Mouse (Mus musculus): Measurements from ENCODE around the gene Ywhae. TPM values are rescaled to one million over a fixed set of nuclear protein-coding genes. Genes with fewer than 3 reads are reported as not detected.

Ywhae gene
- total RNA-seq, 1 experiment from 2014 or later, result 162 TPM

GRCm38 (mm10) chr11:75735462-75736252 lies 3.0 kb downstream of the Ywhae start:
- ATAC-seq (ENCODE audit: extremely low read depth, insufficient number of reproducible peaks, low FRiP score, poor library complexity, severe bottlenecking), result no peak

GRCm38 (mm10) chr11:75736978-75737377 lies 4.3 kb downstream of the Ywhae start:
- ATAC-seq (ENCODE audit: extremely low read depth, insufficient number of reproducible peaks, low FRiP score, poor library complexity, severe bottlenecking), result no peak

- peak; percentile 37 for ATAC-seq (ENCODE audit: extremely low read depth, insufficient number of reproducible peaks, low FRiP score, poor library complexity, severe bottlenecking)
Measured at GRCm38 (mm10) chr11:75737806-75738476, 5.3 kb downstream of the Ywhae start.

- no peak for ATAC-seq (ENCODE audit: extremely low read depth, insufficient number of reproducible peaks, low FRiP score, poor library complexity, severe bottlenecking)
Measured at GRCm38 (mm10) chr11:75738477-75738821, 5.8 kb downstream of the Ywhae start.

GRCm38 (mm10) chr11:75740204-75740603 lies 7.5 kb downstream of the Ywhae start:
- no peak for ATAC-seq (ENCODE audit: extremely low read depth, insufficient number of reproducible peaks, low FRiP score, poor library complexity, severe bottlenecking)

- no peak for ATAC-seq (ENCODE audit: extremely low read depth, insufficient number of reproducible peaks, low FRiP score, poor library complexity, severe bottlenecking)
Measured at GRCm38 (mm10) chr11:75741615-75742014, 8.9 kb downstream of the Ywhae start.

GRCm38 (mm10) chr11:75744761-75745160 lies 12.1 kb downstream of the Ywhae start:
- ATAC-seq (ENCODE audit: extremely low read depth, insufficient number of reproducible peaks, low FRiP score, poor library complexity, severe bottlenecking), result no peak

GRCm38 (mm10) chr11:75750537-75750936 lies 17.9 kb downstream of the Ywhae start:
- ATAC-seq (ENCODE audit: extremely low read depth, insufficient number of reproducible peaks, low FRiP score, poor library complexity, severe bottlenecking), result no peak

- no peak for ATAC-seq (ENCODE audit: extremely low read depth, insufficient number of reproducible peaks, low FRiP score, poor library complexity, severe bottlenecking)
Measured at GRCm38 (mm10) chr11:75751082-75751481, 18.4 kb downstream of the Ywhae start.

GRCm38 (mm10) chr11:75756687-75757086 lies 24.0 kb downstream of the Ywhae start:
- ATAC-seq (ENCODE audit: extremely low read depth, insufficient number of reproducible peaks, low FRiP score, poor library complexity, severe bottlenecking), result no peak

GRCm38 (mm10) chr11:75758553-75758952 lies 25.9 kb downstream of the Ywhae start:
- no peak for ATAC-seq (ENCODE audit: extremely low read depth, insufficient number of reproducible peaks, low FRiP score, poor library complexity, severe bottlenecking)

GRCm38 (mm10) chr11:75760785-75761184 lies 28.1 kb downstream of the Ywhae start:
- ATAC-seq (ENCODE audit: extremely low read depth, insufficient number of reproducible peaks, low FRiP score, poor library complexity, severe bottlenecking), result no peak

- no peak for ATAC-seq (ENCODE audit: extremely low read depth, insufficient number of reproducible peaks, low FRiP score, poor library complexity, severe bottlenecking)
Measured at GRCm38 (mm10) chr11:75762708-75763107, 30.0 kb downstream of the Ywhae start.

- ATAC-seq (ENCODE audit: extremely low read depth, insufficient number of reproducible peaks, low FRiP score, poor library complexity, severe bottlenecking), result no peak
Measured at GRCm38 (mm10) chr11:75764521-75765023, 31.9 kb downstream of the Ywhae start.

- ATAC-seq (ENCODE audit: extremely low read depth, insufficient number of reproducible peaks, low FRiP score, poor library complexity, severe bottlenecking), result no peak
Measured at GRCm38 (mm10) chr11:75765161-75765560, 32.5 kb downstream of the Ywhae start.

GRCm38 (mm10) chr11:75767014-75767413 lies 34.3 kb downstream of the Ywhae start:
- ATAC-seq (ENCODE audit: extremely low read depth, insufficient number of reproducible peaks, low FRiP score, poor library complexity, severe bottlenecking), result no peak

- ATAC-seq (ENCODE audit: extremely low read depth, insufficient number of reproducible peaks, low FRiP score, poor library complexity, severe bottlenecking), result no peak
Measured at GRCm38 (mm10) chr11:75768091-75768989, 35.7 kb downstream of the Ywhae start.

GRCm38 (mm10) chr11:75769206-75769605 lies 36.5 kb downstream of the Ywhae start:
- ATAC-seq (ENCODE audit: extremely low read depth, insufficient number of reproducible peaks, low FRiP score, poor library complexity, severe bottlenecking), result peak; percentile 93

- ATAC-seq (ENCODE audit: extremely low read depth, insufficient number of reproducible peaks, low FRiP score, poor library complexity, severe bottlenecking), result no peak
Measured at GRCm38 (mm10) chr11:75772562-75772961, 39.9 kb downstream of the Ywhae start.
